In genomic region chr7:101482499-101483081, GRCm38 (mm10) we compare ENCODE assay signal across 10 mouse cellular contexts.
DNase-seq lines count a peak whose midpoint lies in the region; ATAC-seq and TF ChIP-seq lines count a peak whose summit lies in the region.
"Had no signal": no experiment of that assay in that cellular context is flagged by ENCODE, and none has a peak within 500 bp of the region (broad histone marks: within the 10 kb centered on the region; RNA-seq: fewer than 3 reads in every experiment).

No protein-coding gene starts in this region.

- H3K27me3 ChIP-seq in heart, embryonic 14.5 days (ENCODE audit: control insufficient read depth, insufficient read depth, low read length), result no peaks in the 10 kb centered on the region
- no peaks in the 10 kb centered on the region for H3K27me3 ChIP-seq in neural tube, embryonic 12.5 days (replicated peaks)
- H3K27me3 ChIP-seq in hindbrain, embryonic 15.5 days, result no peaks in the 10 kb centered on the region
- H3K27me3 ChIP-seq in thymus, adult 2 months (ENCODE audit: control insufficient read depth, insufficient read depth, low read length), result no peaks in the 10 kb centered on the region
- H3K27me3 ChIP-seq: liver, embryonic 15.5 days had no signal

- no peak for TF ChIP-seq POLR2A in thymus, adult 2 months (IDR thresholded peaks at IDR 0.05; ENCODE audit: control insufficient read depth, extremely low read depth, insufficient read depth, low read length, poor library complexity)

- no peak for TF ChIP-seq CTCF in thymus, adult 2 months (IDR thresholded peaks at IDR 0.05; ENCODE audit: borderline replicate concordance, control insufficient read depth, extremely low read depth, insufficient read depth, low read length, poor library complexity)

- H3K4me3 ChIP-seq in heart, embryonic 14.5 days (ENCODE audit: control insufficient read depth in 1 of 2, insufficient read depth in 1 of 2, low read depth in 1 of 2, low read length in 2 of 2), result no peak overlapping the region
- H3K4me3 ChIP-seq in neural tube, embryonic 12.5 days, result no peak overlapping the region
- H3K4me3 ChIP-seq in hindbrain, embryonic 15.5 days, result no peak overlapping the region
- H3K4me3 ChIP-seq in thymus, adult 2 months (ENCODE audit: control insufficient read depth, insufficient read depth, low read length), result no peak overlapping the region
- H3K4me3 ChIP-seq: liver, embryonic 15.5 days had no signal

- no peak overlapping the region for H3K27ac ChIP-seq in heart, embryonic 14.5 days (replicated peaks in 1 of 2; ENCODE audit: control insufficient read depth in 1 of 2, insufficient read depth in 1 of 2, low read depth in 2 of 2, low read length in 2 of 2)
- H3K27ac ChIP-seq in neural tube, embryonic 12.5 days, result no peak overlapping the region
- 0 out of 2 replicates have a peak overlapping the region, but pooled peaks have one; percentile 34 for H3K27ac ChIP-seq in hindbrain, embryonic 15.5 days (replicated peaks)
- peak overlapping the region; percentile 35; the same call in 1 of the 2 replicates for H3K27ac ChIP-seq in thymus, adult 2 months (ENCODE audit: control insufficient read depth, insufficient read depth, low read length)
- H3K27ac ChIP-seq: liver, embryonic 15.5 days had no signal

- no peak for ATAC-seq in heart, embryonic 14.5 days (ENCODE audit: insufficient number of reproducible peaks, insufficient read depth, low FRiP score, low read depth)
- peak; percentile 51; the same call in 1 of the 2 replicates for ATAC-seq in neural tube, embryonic 12.5 days (ENCODE audit: low FRiP score, low read depth)
- peak; percentile 52; the same call in 1 of the 2 replicates for ATAC-seq in hindbrain, embryonic 15.5 days (ENCODE audit: low FRiP score, low read depth)

- WGBS in heart, embryonic 14.5 days, result 43% methylated on average over 9 of the region's 9 CpGs
- WGBS in neural tube, embryonic 12.5 days, result 71% methylated on average over 9 of the region's 9 CpGs
- 63% methylated on average over 9 of the region's 9 CpGs for WGBS in hindbrain, embryonic 15.5 days
- WGBS in thymus, adult 2 months, result 31% methylated on average over 9 of the region's 9 CpGs

- H3K4me1 ChIP-seq in heart, embryonic 14.5 days (ENCODE audit: control insufficient read depth in 2 of 2, insufficient read depth in 2 of 2, low read length in 2 of 2), result peaks cover 6 to 7% of the 10 kb centered on the region in 2 experiments; a peak in 3 of 4 replicates
- H3K4me1 ChIP-seq in neural tube, embryonic 12.5 days, result peaks cover 18% of the 10 kb centered on the region
- H3K4me1 ChIP-seq in hindbrain, embryonic 15.5 days (replicated peaks), result peaks cover 19% of the 10 kb centered on the region
- H3K4me1 ChIP-seq in thymus, adult 2 months (replicated peaks; ENCODE audit: control insufficient read depth, insufficient read depth, low read length), result peaks cover 48% of the 10 kb centered on the region
- H3K4me1 ChIP-seq: liver, embryonic 15.5 days had no signal

- no peak for DNase-seq in heart, adult 9 months (ENCODE audit: low spot score in 2 of 2)
- DNase-seq in neural tube, embryonic 10.5 days (ENCODE audit: extremely low spot score, low spot score), result no peak
- peak; percentile 36 for DNase-seq in thymus, adult 2 months
- DNase-seq in T-cell, adult 2 months (ENCODE audit: low spot score), result no peak
- DNase-seq in Muller cell, postnatal 12 days (ENCODE audit: inconsistent ontology term), result no peak

- H3K36me3 ChIP-seq in heart, embryonic 14.5 days (ENCODE audit: control insufficient read depth, insufficient read depth, low read length), result no peaks in the 10 kb centered on the region
- H3K36me3 ChIP-seq in neural tube, embryonic 12.5 days, result no peaks in the 10 kb centered on the region
- H3K36me3 ChIP-seq in hindbrain, embryonic 15.5 days, result no peaks in the 10 kb centered on the region
- no peaks in the 10 kb centered on the region for H3K36me3 ChIP-seq in thymus, adult 2 months (ENCODE audit: control insufficient read depth, insufficient read depth, low read length)
- H3K36me3 ChIP-seq: G1E; liver, embryonic 15.5 days had no signal

- H3K9ac ChIP-seq in heart, embryonic 14.5 days (ENCODE audit: low read length), result no peak overlapping the region
- H3K9ac ChIP-seq in neural tube, embryonic 12.5 days, result 0 out of 2 replicates have a peak overlapping the region, but pooled peaks have one; percentile 22
- no peak overlapping the region for H3K9ac ChIP-seq in hindbrain, embryonic 15.5 days
- H3K9ac ChIP-seq: liver, embryonic 15.5 days had no signal

- H3K4me2 ChIP-seq in heart, embryonic 14.5 days (ENCODE audit: low read length), result peak overlapping the region; percentile 30; the same call in 1 of the 2 replicates
- no peak overlapping the region for H3K4me2 ChIP-seq in neural tube, embryonic 12.5 days (replicated peaks)
- no peak overlapping the region for H3K4me2 ChIP-seq in hindbrain, embryonic 15.5 days
- H3K4me2 ChIP-seq: liver, embryonic 15.5 days had no signal

- no peaks in the 10 kb centered on the region for H3K9me3 ChIP-seq in heart, embryonic 14.5 days (ENCODE audit: control insufficient read depth, low read length)
- no peaks in the 10 kb centered on the region for H3K9me3 ChIP-seq in neural tube, embryonic 12.5 days
- H3K9me3 ChIP-seq in hindbrain, embryonic 15.5 days, result no peaks in the 10 kb centered on the region
- H3K9me3 ChIP-seq: G1E; liver, embryonic 15.5 days had no signal

Comparison
In these comparisons a context has a peak if more than half of its experiments do, and no peak if none do; other contexts are left out.
1. H3K27ac ChIP-seq: peak in hindbrain, embryonic 15.5 days (single experiment) and thymus, adult 2 months (single experiment); none in heart, embryonic 14.5 days (0 of 2) and neural tube, embryonic 12.5 days (single experiment).